Mouse (Mus musculus) myocyte (in vitro differentiated cells): ENCODE data around the gene Ace2. TPM values are rescaled to one million over a fixed set of nuclear protein-coding genes. Genes with fewer than 3 reads are reported as not detected.

Experiments
- H3K27me3 ChIP-seq: one replicate; pipeline ENCODE4 v1.6.1; 2011; ENCODE audit not compliant: control insufficient read depth, insufficient read depth, insufficient read length
- H3K36me3 ChIP-seq: one replicate; pipeline ENCODE4 v1.6.1; 2011; ENCODE audit not compliant: control insufficient read depth, insufficient read depth
- H3K4me2 ChIP-seq: one replicate; pipeline ENCODE4 v1.6.1; 2011; ENCODE audit warnings: low read depth, control low read depth
- H3K4me3 ChIP-seq: one replicate; pipeline ENCODE4 v1.5.1; 2011; ENCODE audit warnings: mild to moderate bottlenecking, control low read depth, moderate library complexity
- H3K79me2 ChIP-seq: one replicate; pipeline ENCODE4 v1.6.1; 2011; ENCODE audit not compliant: control insufficient read depth, insufficient read depth
- H3ac ChIP-seq: one replicate; pipeline ENCODE4 v1.6.1; 2011; ENCODE audit not compliant: control insufficient read depth, insufficient read length
- CEBPB ChIP-seq: IDR thresholded peaks from 2 replicates; pipeline ENCODE4 v1.6.1; 2011; ENCODE audit warnings: mild to moderate bottlenecking, moderate library complexity; ENCODE audit not compliant: poor library complexity, insufficient read depth, severe bottlenecking
- E2F4 ChIP-seq: IDR thresholded peaks from one replicate; pipeline ENCODE4 v1.6.1; 2011; ENCODE audit warnings: mild to moderate bottlenecking, control low read depth, moderate library complexity; ENCODE audit not compliant: insufficient read depth
- MAX ChIP-seq: IDR thresholded peaks from one replicate; pipeline ENCODE4 v1.6.1; 2011; ENCODE audit warnings: low read depth, mild to moderate bottlenecking, control low read depth
- MYOD1 ChIP-seq, 3 experiments: IDR thresholded peaks; one replicate each; pipeline ENCODE4 v1.6.1; 2011; ENCODE audit warnings: control low read depth in 2 of 3, low read depth in 2 of 3, mild to moderate bottlenecking in 2 of 3, moderate library complexity in 1 of 3; ENCODE audit not compliant: insufficient read length in 2 of 3, control insufficient read depth in 1 of 3
- MYOG ChIP-seq, 3 experiments: IDR thresholded peaks; one replicate each; pipeline ENCODE4 v1.6.1; 2011; ENCODE audit warnings: control low read depth in 2 of 3, low read depth in 2 of 3, mild to moderate bottlenecking in 2 of 3; ENCODE audit not compliant: insufficient read length in 2 of 3, control insufficient read depth in 1 of 3, insufficient read depth in 1 of 3
- POLR2A ChIP-seq: IDR thresholded peaks from one replicate; pipeline ENCODE4 v1.6.1; 2011; ENCODE audit warnings: low read depth, mild to moderate bottlenecking, control low read depth, moderate library complexity; ENCODE audit not compliant: insufficient read length
- POLR2AphosphoS2 ChIP-seq: IDR thresholded peaks from one replicate; pipeline ENCODE4 v1.6.1; 2011; ENCODE audit warnings: low read depth, control low read depth; ENCODE audit not compliant: insufficient read length
- REST ChIP-seq: IDR thresholded peaks from one replicate; pipeline ENCODE4 v1.6.1; 2011; ENCODE audit warnings: mild to moderate bottlenecking, control low read depth, moderate library complexity; ENCODE audit not compliant: insufficient read depth, insufficient read length
- SRF ChIP-seq: IDR thresholded peaks from one replicate; pipeline ENCODE4 v1.6.1; 2011; ENCODE audit warnings: low read depth; ENCODE audit not compliant: control insufficient read depth, insufficient read length
- TCF12 ChIP-seq: IDR thresholded peaks from one replicate; pipeline ENCODE4 v1.6.1; 2011; ENCODE audit warnings: mild to moderate bottlenecking, control low read depth; ENCODE audit not compliant: poor library complexity, insufficient read depth, severe bottlenecking
- TCF3 ChIP-seq: IDR thresholded peaks from one replicate; pipeline ENCODE4 v1.6.1; 2011; ENCODE audit warnings: low read depth, control low read depth; ENCODE audit not compliant: insufficient read length
- USF1 ChIP-seq: IDR thresholded peaks from one replicate; pipeline ENCODE4 v1.6.1; 2011; ENCODE audit warnings: low read depth, mild to moderate bottlenecking, control low read depth, moderate library complexity
- polyA plus RNA-seq: library from polyadenylated mRNA; unstranded; fragments of >200 nt; fragmentation: generic; extraction: Trizol; gene quantifications from one replicate; pipeline ENCODE4 v1.2.1, GENCODE M21; 2012; ENCODE audit warnings: missing spikeins

The Ace2 gene
- polyA plus RNA-seq, 1 experiment = not detected

GRCm38 (mm10) chrX:164221989-164222388 lies 82.9 kb downstream of the Ace2 start:
- Histone ChIP-seq H3K27me3 (no peaks in the 10 kb centered on the region), H3K79me2 (no peaks in the 10 kb centered on the region), H3K4me2 (no peak overlapping the region), H3K36me3 (no peaks in the 10 kb centered on the region), H3ac (no peak overlapping the region), H3K4me3 (no peak overlapping the region)
- TF ChIP-seq TCF3 (no peak), MYOD1 (IDR thresholded peaks at IDR 0.05; ENCODE audit: control insufficient read depth in 1 of 3, insufficient read length in 2 of 3, low read depth in 2 of 3) (no peak), POLR2AphosphoS2 (no peak), USF1 (no peak), TCF12 (no peak), E2F4 (no peak), POLR2A (no peak), MAX (no peak), CEBPB (no peak), REST (no peak), SRF (no peak), MYOG (IDR thresholded peaks at IDR 0.05; ENCODE audit: control insufficient read depth in 1 of 3, insufficient read depth in 1 of 3, insufficient read length in 2 of 3, low read depth in 2 of 3) (no peak)

GRCm38 (mm10) chrX:164233380-164233779 lies 94.2 kb downstream of the Ace2 start:
- TF ChIP-seq MYOG (IDR thresholded peaks at IDR 0.05; ENCODE audit: control insufficient read depth in 1 of 3, insufficient read depth in 1 of 3, insufficient read length in 2 of 3, low read depth in 2 of 3) (no peak), MYOD1 (IDR thresholded peaks at IDR 0.05; ENCODE audit: control insufficient read depth in 1 of 3, insufficient read length in 2 of 3, low read depth in 2 of 3) (no peak), E2F4 (no peak), REST (no peak), TCF3 (no peak), SRF (no peak), TCF12 (no peak), USF1 (no peak), MAX (no peak), POLR2A (no peak), CEBPB (no peak), POLR2AphosphoS2 (no peak)
- Histone ChIP-seq H3K79me2 (no peaks in the 10 kb centered on the region), H3K36me3 (no peaks in the 10 kb centered on the region), H3K27me3 (no peaks in the 10 kb centered on the region), H3K4me3 (no peak overlapping the region), H3ac (no peak overlapping the region), H3K4me2 (no peak overlapping the region)

Other genes starting within 250 kb of the Ace2 start
- 22.3 TPM for gene Ap1s2, start 230.3 kb upstream of the Ace2 start, polyA plus RNA-seq
- 18.7 TPM for gene Zrsr2, start 180.7 kb upstream of the Ace2 start, polyA plus RNA-seq
- 7.5 TPM for gene Car5b, start 111.3 kb upstream of the Ace2 start, polyA plus RNA-seq
- gene Siah1b, start 62.8 kb upstream of the Ace2 start, polyA plus RNA-seq = 5.9 TPM
- gene Cltrn, start 50.5 kb upstream of the Ace2 start, polyA plus RNA-seq = not detected
- gene Bmx, start 118.9 kb downstream of the Ace2 start, polyA plus RNA-seq = not detected
- 6.0 TPM for gene Pir, start 130.0 kb downstream of the Ace2 start, polyA plus RNA-seq
- 2.1 TPM for gene Vegfd, start 234.0 kb downstream of the Ace2 start, polyA plus RNA-seq